Mouse (Mus musculus): ENCODE measurements at regions not wholly inside any gene's neighbourhood (a gene's known extent, or its start where the extent isn't known, plus 50 kb on each side); places are given as distances from the start of the nearest gene placed in this dataset.

DNA sequence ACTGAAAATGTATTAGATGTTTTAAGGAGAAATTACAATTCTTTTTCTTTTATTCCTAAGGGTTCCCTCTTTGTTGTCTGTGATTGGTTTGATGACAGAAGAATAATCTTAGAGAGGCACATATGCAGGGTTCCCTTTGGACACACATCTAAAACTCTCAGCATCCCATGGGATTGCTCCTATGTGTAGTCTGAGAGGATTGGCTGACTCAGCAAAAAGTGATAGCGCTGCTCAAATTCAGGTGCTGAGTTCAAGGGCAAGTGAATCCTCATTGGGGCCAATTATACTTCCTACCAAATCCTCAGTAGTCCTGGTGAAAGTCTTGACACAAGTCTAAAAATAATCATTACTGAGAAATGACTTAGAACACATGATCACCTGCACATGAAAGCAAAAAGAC is 148.5 kb upstream of the B430218F22Rik start:
- no peak for TF ChIP-seq CTCF (IDR thresholded peaks at IDR 0.05)
- TF ChIP-seq POLR2A (IDR thresholded peaks at IDR 0.05; ENCODE audit: insufficient read depth, low read depth, low read length): no peak
- TF ChIP-seq EP300 (IDR thresholded peaks at IDR 0.05; ENCODE audit: insufficient read depth, low read depth, low read length): no peak

Data from heart, adult 2 months (tissue).